Mouse (Mus musculus): ENCODE results near the gene Olfr1106.

Gene Olfr1106

DNA sequence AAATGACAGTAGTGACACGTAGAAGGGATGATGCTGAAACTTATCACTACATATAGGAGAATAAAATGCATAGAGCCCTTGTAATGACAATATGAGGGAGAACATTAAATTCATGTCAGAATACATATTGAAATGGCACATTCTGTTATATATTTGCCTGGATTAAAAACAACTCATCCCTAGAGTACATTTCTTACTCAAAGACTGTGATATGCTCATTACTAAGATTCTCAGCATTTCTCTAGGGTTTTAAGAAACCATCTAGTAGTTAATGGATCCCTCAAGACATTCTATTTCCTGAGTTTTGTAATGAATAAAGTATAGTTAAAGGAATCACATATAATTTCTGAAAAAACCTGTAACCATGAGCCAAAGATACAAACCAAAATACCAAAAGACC lies at the start of gene Olfr1106:
Gene Olfr1106 (minus strand): TSS at position 101 of the 400 bp plus-strand sequence.
- no peak for DNase-seq

DNA sequence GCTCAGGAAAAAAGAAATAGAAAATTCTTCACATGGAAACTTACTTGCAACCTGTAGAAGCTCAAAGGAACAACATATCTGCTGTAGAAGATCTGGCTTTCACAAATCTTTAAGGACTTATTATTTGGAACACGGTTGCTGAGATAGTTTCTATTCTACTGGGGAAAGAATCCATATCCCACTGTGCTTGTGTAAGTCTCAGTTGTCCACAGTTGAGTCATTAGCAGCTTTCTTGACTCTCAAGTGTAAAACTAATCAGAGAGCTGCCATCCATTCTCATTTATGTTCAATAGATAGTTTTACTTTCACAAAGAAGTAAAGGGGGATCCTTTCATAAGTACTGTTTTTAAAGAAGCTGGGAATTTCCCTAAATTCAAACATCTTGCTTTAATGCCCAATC lies 43.8 kb upstream of the Olfr1106 start, which contains the start of gene Olfr1109:
Gene Olfr1109 (minus strand): TSS at position 101 of the 400 bp plus-strand sequence.
- DNase-seq = no peak

DNA sequence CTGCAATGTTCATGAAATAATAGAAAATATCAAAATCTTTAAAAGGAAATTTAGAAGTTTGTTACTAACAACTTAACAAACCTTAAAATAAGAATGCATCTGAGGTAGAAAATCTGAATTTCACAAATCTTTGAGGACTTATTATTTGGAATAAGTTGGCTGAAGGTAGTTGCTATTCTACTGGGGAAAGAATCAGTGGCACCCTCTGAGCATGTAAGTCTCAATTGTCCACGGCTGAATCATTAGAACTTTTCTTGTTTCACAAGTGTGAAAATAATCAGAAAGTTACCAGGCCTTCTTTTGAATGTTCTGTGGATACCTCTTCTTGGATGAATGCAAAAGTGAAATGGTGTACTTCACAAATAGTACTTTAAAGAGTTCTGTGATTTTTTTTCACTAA lies 23.6 kb upstream of the Olfr1106 start, which contains the start of gene Olfr1107:
Gene Olfr1107 (minus strand): TSS at position 101 of the 400 bp plus-strand sequence.
- no peak for DNase-seq

DNA sequence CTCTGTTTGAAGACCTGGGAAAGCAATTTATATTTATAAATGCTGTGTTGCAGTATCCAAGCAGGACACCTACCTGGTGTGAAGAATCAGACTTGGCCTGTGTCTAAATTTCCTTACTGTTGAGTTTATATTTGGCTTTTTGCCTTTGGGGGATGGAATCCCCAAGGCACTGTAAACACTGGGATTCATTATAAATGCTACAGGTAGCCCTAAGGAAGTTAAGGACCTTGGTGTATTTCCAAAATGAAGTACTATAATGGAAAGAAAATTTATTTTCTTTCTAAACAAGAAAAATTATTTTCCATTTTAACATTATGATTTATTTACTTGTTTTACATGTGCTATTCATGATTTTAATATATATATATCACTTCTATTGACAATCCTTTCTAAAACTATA lies 15.6 kb downstream of the Olfr1106 start, which contains the start of gene Olfr1105:
Gene Olfr1105 (minus strand): TSS at position 101 of the 400 bp plus-strand sequence.
- no peak for DNase-seq

DNA sequence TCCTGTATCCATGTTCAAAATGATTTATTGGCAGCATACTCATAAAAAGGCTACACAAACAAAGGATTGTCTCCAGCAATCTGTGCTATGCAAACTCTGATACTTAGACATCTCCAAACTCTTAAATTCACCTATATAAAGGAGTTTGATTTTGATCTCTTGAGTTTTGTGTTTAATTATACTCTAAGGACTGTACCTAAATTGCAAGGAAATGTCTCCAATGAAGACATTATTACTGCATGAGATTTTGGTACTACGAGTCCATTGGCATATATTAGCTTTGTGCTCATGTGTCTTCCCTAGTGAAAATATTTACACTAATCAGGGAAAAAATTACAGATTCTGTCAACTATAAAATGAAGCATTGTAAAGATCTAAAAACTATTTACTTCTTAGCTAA lies 25.1 kb downstream of the Olfr1106 start, which contains the start of gene Olfr1104:
Gene Olfr1104 (minus strand): TSS at position 101 of the 400 bp plus-strand sequence.
- no peak for DNase-seq

DNA sequence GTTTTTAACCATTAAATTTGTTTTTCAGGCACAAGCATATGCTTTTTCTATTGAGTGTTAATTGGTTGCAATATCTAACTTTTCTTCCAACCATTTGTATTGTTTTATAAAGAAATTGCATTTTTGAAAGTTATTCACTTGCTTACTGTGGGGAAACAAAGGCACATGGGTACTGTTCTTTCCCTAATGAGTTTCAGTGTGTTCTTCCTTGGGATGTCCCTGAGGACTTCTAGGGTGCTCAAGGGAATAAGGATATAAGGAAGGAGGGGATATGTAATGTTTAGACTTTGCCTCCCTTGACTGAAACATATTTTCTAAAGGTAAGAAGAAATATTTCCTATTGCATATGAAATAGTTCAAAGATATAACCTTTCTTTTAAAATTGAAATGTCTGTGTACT lies 54.0 kb downstream of the Olfr1106 start, which contains the start of gene Olfr1102:
Gene Olfr1102 (plus strand): TSS at position 301 of the 400 bp plus-strand sequence.
- DNase-seq = no peak

Measured in kidney, adult 11 months (tissue).